Mouse (Mus musculus): Measurements from ENCODE around the gene Rab7.

DNA sequence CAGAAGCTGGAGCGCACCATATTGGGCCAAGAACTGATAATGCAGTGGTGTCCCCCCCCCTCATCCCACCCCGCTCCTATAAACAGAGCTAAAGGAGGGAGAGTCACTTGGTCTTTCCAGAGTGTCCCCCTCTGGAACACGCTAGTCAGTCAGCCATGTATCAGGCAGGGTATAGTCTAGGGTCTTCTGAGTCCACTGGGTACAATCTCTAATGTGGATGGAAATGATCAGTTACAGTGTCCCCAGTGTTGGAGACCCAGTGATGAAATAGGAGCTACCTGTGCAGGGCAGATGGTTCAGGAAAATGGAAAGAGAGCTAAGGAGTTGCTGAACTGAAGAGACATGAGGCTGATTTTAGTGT, 316 bp upstream of the Rab7 start:
- TF ChIP-seq CTCF (IDR thresholded peaks at IDR 0.05; ENCODE audit: extremely low read depth, insufficient read length, insufficient replicate concordance, low read depth, low read length) (no peak), POLR2A (IDR thresholded peaks at IDR 0.05; ENCODE audit: low read depth, low read length) (no peak)
